Mouse (Mus musculus): ENCODE measurements around the gene 1810062G17Rik. TPM values are rescaled to one million over a fixed set of nuclear protein-coding genes. Genes with fewer than 3 reads are reported as not detected.

1810062G17Rik gene
- total RNA-seq, 2 experiments from 2014 or later, result 0.24 to 0.74 TPM

DNA sequence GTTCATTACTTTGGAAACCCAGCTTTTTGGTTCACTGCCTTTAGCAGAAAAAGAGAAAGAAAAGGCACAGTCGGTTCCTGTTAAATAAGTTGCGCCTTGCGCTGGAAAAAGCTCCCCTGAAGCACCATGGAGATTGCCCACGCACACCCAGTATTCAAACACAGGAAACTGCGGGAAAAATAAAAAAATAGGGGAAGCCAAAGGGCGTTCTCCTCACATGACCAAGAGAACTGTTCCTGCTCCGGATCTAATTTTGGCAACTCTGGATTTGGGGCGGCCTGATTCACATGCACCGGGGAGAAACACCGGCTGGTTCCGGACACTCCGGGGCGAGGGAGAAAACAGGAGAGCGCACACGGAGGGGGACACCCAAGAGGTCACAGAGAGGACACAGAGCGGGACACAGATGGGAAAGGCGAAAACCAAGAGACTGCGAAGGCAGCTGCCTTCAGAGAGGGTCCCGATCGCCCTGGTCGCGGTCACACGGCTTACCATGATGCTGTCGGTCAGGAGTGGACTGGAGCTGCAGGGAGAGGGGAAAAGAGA lies 726 bp upstream of the 1810062G17Rik start:
- DNase-seq, result peak; percentile 62 to 64
- intact Hi-C loops (cut with DNase I), result loop anchor here (10.0 kb wide), 1 partner anchor 410 kb away; the partner anchor contains the start of gene Acad9

DNA sequence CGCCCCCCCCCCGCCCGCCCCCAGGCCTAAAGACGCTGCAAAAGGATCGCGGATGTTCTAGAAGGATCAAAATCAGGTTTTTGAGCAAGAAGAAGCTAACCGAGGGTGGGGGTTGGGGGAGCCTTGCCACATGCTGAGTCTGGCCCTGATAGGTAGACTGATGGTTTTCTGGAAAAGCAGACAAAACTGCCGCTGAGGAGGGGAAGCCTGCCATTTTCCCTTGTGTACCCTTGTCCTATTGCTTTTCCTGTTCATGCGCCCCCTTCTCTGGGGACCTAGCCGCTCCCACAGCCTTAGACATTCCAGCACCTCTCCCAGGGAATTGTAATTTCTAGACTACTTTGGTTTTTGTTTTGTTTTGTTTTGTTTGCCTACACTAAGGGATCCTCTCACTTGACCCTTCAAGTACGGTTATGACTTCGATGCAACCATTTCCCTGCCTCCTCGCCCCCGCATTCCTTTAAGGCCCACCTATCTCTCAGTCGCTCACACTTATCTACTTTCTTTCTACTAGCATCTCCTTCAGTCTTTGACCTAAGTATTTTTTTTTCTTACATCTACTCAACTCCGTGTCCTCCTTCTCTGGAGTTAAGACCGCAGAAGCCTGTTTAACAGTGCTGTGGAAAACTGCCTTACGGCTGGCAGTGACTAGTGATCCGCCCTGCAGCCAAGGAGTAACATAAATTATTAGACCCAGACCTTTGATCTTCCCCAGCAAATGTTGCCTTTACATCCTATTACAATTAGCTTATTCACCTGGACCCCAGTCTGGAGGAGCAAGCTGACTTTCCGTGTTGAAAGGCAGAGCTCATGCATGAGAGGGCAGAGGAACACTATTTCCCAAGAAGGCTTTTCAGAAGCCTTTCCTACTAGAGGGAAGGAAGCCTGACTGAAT lies 771 bp downstream of the 1810062G17Rik start:
- peak in 1 of 2 experiments; percentile 33 for DNase-seq
- intact Hi-C loops (cut with DNase I), result loop anchor here (10.0 kb wide), 1 partner anchor 412 kb away; the partner anchor contains the start of gene Acad9

DNA sequence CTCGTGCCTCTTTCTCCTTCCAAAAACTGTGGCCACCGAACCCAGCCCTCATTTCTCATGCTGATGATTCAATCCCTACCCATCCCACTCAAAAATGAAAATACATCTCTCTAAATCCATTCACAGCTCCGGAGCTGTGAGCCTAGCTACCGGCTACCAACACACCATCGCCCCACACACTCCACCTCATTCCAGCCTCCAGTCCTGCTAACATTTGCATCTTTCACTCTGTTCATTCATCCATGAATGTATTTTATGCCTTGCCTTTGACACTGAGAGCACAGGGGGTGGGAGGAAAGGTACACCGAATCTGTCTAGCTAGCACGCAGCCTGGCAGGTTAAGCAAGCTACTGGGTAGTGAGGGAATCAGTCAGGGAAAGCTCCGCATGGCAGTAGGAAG lies 3.0 kb downstream of the 1810062G17Rik start:
- intact Hi-C loops (cut with DNase I), result loop anchor here (10.0 kb wide), 1 partner anchor 414 kb away; the partner anchor contains the start of gene Acad9

DNA sequence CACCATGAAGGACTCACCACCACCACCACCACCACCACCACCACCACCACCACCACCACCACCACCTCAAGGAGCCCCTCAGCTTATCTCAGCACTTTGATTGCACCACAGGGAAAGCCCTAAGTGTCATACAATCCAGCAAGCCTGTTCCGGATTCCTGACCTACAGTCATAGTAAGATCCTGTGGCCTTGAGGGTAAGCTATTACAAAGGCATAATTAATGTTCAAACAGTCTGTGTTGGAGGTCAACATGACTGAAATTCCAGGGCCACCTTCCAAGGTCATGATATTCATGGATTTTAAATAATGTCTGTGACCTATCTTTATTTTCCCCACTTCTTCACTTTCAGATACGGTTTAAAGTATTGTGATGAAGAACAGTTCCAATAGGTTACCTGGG lies 4.7 kb downstream of the 1810062G17Rik start:
- intact Hi-C loops (cut with DNase I), result loop anchor here (2.0 kb wide), 1 partner anchor 14 kb away; no protein-coding TSS in a partner anchor
- DNase-seq, result no peak

More for the DNA sequence above, 3.0 kb downstream of the 1810062G17Rik start:
- DNase-seq, result no peak

- intact Hi-C loops (cut with DNase I), result loop anchor here (2.0 kb wide), 1 partner anchor 13 kb away; no protein-coding TSS in a partner anchor
- DNase-seq, result peak; percentile 55 to 72
Measured at GRCm38 (mm10) chr3:36481776-36482193, 6.0 kb downstream of the 1810062G17Rik start.

- no peak for DNase-seq
- intact Hi-C loops (cut with DNase I), result no loop called here
Measured at GRCm38 (mm10) chr3:36482940-36483339, 7.2 kb downstream of the 1810062G17Rik start.

- no peak for DNase-seq
- intact Hi-C loops (cut with DNase I), result no loop called here
Measured at GRCm38 (mm10) chr3:36484292-36484691, 8.6 kb downstream of the 1810062G17Rik start.

- DNase-seq, result no peak
- intact Hi-C loops (cut with DNase I), result no loop called here
Measured at GRCm38 (mm10) chr3:36486176-36486575, 10.4 kb downstream of the 1810062G17Rik start.

- intact Hi-C loops (cut with DNase I), result no loop called here
- DNase-seq, result no peak
Measured at GRCm38 (mm10) chr3:36486881-36487280, 11.1 kb downstream of the 1810062G17Rik start.

- no peak for DNase-seq
- intact Hi-C loops (cut with DNase I), result no loop called here
Measured at GRCm38 (mm10) chr3:36488367-36488766, 12.6 kb downstream of the 1810062G17Rik start.

- intact Hi-C loops (cut with DNase I), result no loop called here
- DNase-seq, result no peak
Measured at GRCm38 (mm10) chr3:36488899-36489589, 13.3 kb downstream of the 1810062G17Rik start.

DNA sequence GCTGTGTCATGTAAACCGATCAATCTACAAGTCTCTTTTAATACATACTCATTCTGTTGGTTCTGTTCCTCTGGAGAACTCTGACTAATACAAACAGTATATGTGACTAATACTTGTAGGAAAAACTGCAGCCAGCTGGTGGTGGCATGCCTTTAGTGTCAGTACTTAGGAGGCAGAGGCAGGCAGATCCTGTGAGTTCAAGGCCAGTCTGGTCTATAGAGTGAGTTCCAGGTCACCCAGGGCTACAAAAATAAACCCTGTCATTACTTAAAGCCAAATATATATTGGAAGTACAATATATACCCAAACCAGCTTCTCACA lies 13.8 kb downstream of the 1810062G17Rik start:
- intact Hi-C loops (cut with DNase I), result no loop called here
- no peak for DNase-seq

DNA sequence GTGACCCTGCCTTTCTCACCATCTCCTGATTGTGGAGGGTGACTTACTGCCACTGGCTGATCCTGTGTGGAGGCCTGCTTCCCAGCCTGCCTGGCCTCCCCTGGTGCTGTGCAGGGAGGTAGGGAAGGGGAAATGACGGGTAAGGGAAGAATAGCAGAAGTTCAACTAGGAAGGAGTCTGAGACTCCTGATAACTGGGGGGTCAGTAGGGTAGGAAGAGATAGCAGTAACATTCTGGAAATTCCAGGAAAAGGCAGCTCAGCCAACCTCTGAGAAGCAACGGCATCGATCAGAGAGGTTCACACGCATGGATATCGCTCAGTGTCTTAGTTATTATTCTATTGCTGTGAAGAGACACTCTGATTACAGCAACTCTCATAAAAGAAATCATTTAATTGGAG lies 15.8 kb downstream of the 1810062G17Rik start:
- intact Hi-C loops (cut with DNase I), result no loop called here
- no peak for DNase-seq

GRCm38 (mm10) chr3:36492716-36493391 lies 17.1 kb downstream of the 1810062G17Rik start:
- intact Hi-C loops (cut with DNase I), result no loop called here
- DNase-seq, result no peak

- intact Hi-C loops (cut with DNase I), result loop anchor here (2.0 kb wide), 1 partner anchor 13 kb away; no protein-coding TSS in a partner anchor
- DNase-seq, result no peak
Measured at GRCm38 (mm10) chr3:36493641-36494283, 18.0 kb downstream of the 1810062G17Rik start.

- DNase-seq, result no peak
- intact Hi-C loops (cut with DNase I), result loop anchor here (1.0 to 5.0 kb wide), 4 partner anchors 14 to 313 kb away; no protein-coding TSS in a partner anchor
Measured at GRCm38 (mm10) chr3:36494613-36495012, 18.9 kb downstream of the 1810062G17Rik start.

- intact Hi-C loops (cut with DNase I), result loop anchor here (1.0 to 5.0 kb wide), 4 partner anchors 15 to 314 kb away; no protein-coding TSS in a partner anchor
- peak; percentile 90 to 94 for DNase-seq
Measured at GRCm38 (mm10) chr3:36495436-36495835, 19.7 kb downstream of the 1810062G17Rik start.

- DNase-seq, result no peak
- intact Hi-C loops (cut with DNase I), result loop anchor here (5.0 kb wide), 1 partner anchor 34 kb away; no protein-coding TSS in a partner anchor
Measured at GRCm38 (mm10) chr3:36496273-36496672, 20.5 kb downstream of the 1810062G17Rik start.

DNA sequence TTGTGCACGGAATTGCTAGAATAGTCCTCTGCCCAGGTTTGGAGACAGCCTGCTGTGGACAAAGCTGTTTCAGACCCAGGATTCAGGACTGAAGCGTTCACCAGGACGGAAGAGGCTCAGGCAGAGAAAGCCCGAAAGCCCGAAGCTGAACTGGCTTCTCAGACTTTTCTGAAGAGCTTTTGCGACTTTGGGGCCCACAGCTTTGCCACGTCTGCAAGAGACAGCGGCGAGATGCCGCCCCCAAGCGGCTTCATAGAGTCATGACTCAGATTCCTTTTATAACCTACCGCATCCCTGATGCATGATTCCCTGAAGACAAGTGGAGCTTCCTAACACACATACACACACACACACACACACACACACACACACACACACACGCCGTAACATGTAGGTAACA lies 21.0 kb downstream of the 1810062G17Rik start:
- intact Hi-C loops (cut with DNase I), result loop anchor here (1.0 to 5.0 kb wide), 2 partner anchors 34 to 54 kb away; no protein-coding TSS in a partner anchor

More for the DNA sequence above, 21.0 kb downstream of the 1810062G17Rik start:
- peak; percentile 81 for DNase-seq
